Mouse (Mus musculus): Measurements from ENCODE around the gene Mlana. TPM values are rescaled to one million over a fixed set of nuclear protein-coding genes. Genes with fewer than 3 reads are reported as not detected.

Gene Mlana
- polyA plus RNA-seq, 1 experiment from 2014 or later = 0.32 TPM

DNA sequence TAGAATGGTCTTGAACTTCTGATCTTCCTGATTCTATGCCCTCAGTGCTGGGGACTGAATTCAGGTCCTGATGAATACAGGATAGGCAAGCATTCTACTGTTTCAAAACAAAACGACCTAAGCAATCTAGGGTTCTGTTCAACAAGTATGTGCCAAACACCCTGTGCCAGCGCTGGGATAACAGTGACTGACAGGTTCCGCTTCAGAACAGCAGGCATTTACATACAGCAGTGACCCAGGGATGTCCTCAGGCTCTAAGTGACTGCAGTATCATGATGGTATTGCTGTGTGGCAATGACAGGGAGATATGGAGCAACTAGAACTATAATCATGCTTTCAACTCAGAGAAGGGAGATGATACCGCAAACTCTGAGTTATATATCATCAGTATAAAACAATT is 15.8 kb downstream of the Mlana start:
- Histone ChIP-seq H3K36me3 (peaks cover 28% of the 10 kb centered on the region), H3K27me3 (no peaks in the 10 kb centered on the region), H3K4me1 (no peaks in the 10 kb centered on the region), H3K4me3 (no peak overlapping the region), H3K4me2 (replicated peaks) (no peak overlapping the region), H3K9me3 (no peaks in the 10 kb centered on the region), H3K9ac (no peak overlapping the region), H3K27ac (no peak overlapping the region)
- WGBS = 88% methylated on average over 4 of the region's 4 CpGs
- no peak for ATAC-seq (ENCODE audit: low FRiP score, low read depth)

DNA sequence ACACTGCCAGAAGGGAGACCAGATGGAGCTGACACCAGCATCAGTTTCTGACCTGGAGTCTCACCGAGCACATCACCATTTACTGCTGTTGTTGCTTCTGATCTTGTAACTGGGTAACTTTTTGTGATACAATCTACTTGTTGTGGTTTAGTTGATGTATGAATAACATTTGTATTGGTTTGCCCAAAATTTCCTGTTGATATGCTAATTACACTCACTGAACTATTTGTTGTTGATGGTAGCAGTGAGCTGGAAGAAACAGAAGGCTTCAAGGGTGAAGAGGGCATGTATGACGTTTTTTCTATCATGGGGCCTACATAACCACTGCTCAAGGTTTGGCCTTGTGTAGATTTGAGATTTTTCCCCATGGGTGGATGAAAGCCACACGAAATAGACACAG is 20.2 kb downstream of the Mlana start:
- WGBS = 97% methylated on average over 3 of the region's 3 CpGs

DNA sequence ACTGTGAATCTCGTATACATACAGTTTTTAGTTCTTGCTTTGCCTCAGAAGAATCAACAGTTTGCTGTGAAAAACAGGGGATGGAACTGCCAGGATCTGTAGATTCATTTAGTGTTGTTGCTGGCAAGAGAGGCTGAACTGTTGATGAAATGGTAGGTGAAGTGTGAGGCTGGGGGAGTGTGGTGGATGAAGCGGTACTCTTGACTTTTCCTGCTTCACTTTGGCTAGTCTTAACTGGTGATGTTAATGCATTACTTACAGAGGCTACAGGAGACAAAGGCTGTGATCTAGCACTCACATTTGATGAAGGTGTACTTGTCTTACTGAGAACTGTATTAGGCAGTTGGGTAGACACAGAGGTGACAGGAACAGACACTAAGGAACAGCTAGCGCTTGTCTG is 20.9 kb downstream of the Mlana start:
- peaks cover 44% of the 10 kb centered on the region for H3K36me3 ChIP-seq
- no peak overlapping the region for H3K9ac ChIP-seq
- no peak overlapping the region for H3K4me2 ChIP-seq (replicated peaks)
- no peaks in the 10 kb centered on the region for H3K9me3 ChIP-seq
- no peak overlapping the region for H3K27ac ChIP-seq
- no peaks in the 10 kb centered on the region for H3K4me1 ChIP-seq
- H3K4me3 ChIP-seq = no peak overlapping the region
- H3K27me3 ChIP-seq = no peaks in the 10 kb centered on the region
- no peak for ATAC-seq (ENCODE audit: low FRiP score, low read depth)
- 93% methylated on average over 3 of the region's 3 CpGs for WGBS

More for the DNA sequence above, 20.2 kb downstream of the Mlana start:
- Histone ChIP-seq H3K9ac (no peak overlapping the region), H3K9me3 (no peaks in the 10 kb centered on the region), H3K4me2 (replicated peaks) (no peak overlapping the region), H3K4me1 (no peaks in the 10 kb centered on the region), H3K4me3 (no peak overlapping the region), H3K27me3 (no peaks in the 10 kb centered on the region), H3K27ac (no peak overlapping the region), H3K36me3 (peaks cover 44% of the 10 kb centered on the region)
- ATAC-seq (ENCODE audit: low FRiP score, low read depth) = no peak

DNA sequence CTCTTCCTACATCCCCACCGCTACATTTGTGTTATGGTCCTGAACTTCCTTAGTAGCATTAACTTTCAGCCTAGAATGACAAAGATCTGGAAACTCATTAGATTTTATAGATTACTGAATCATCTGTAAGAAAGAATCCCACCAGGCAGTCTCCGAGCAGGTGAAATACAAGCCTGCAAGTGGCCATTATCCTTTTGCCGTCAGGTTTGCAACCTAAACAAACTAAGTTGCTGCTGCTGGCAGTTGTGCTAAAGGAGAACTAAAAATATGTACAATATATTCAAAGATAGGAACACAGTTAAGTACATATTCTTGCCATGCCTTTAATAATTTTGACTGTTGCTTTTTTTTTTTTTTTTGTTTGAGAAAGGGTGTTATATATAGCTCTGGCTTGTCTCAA is 37.8 kb downstream of the Mlana start:
- WGBS = 76% methylated on average over 3 of the region's 3 CpGs
- Histone ChIP-seq H3K4me1 (no peaks in the 10 kb centered on the region), H3K9me3 (no peaks in the 10 kb centered on the region), H3K9ac (no peak overlapping the region), H3K27ac (no peak overlapping the region), H3K27me3 (no peaks in the 10 kb centered on the region), H3K4me2 (replicated peaks) (no peak overlapping the region), H3K36me3 (no peaks in the 10 kb centered on the region), H3K4me3 (no peak overlapping the region)
- ATAC-seq (ENCODE audit: low FRiP score, low read depth) = no peak

DNA sequence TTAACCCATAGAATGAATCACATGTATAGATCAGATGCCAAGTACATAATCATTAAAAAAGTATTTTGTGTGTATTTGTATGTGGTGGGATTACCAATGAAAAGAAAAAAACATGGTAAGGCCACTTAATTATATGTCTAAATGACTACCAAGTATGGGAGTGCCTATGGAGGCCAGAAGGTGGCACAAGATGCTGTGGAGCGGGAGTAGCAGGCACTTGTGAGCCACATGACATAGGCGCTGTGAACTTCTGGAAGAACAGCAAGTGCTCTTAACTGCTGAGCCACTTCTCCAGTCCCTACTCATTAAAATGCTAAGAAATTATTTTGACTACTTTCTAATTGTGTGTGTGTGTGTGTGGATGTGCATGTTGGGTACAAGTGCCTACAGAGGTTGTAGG is 42.0 kb downstream of the Mlana start:
- Histone ChIP-seq H3K4me1 (no peaks in the 10 kb centered on the region), H3K4me2 (replicated peaks) (no peak overlapping the region), H3K36me3 (no peaks in the 10 kb centered on the region), H3K9me3 (no peaks in the 10 kb centered on the region), H3K4me3 (no peak overlapping the region), H3K9ac (no peak overlapping the region), H3K27me3 (no peaks in the 10 kb centered on the region), H3K27ac (no peak overlapping the region)
- 96% methylated on average over 2 of the region's 2 CpGs for WGBS
- no peak for ATAC-seq (ENCODE audit: low FRiP score, low read depth)

DNA sequence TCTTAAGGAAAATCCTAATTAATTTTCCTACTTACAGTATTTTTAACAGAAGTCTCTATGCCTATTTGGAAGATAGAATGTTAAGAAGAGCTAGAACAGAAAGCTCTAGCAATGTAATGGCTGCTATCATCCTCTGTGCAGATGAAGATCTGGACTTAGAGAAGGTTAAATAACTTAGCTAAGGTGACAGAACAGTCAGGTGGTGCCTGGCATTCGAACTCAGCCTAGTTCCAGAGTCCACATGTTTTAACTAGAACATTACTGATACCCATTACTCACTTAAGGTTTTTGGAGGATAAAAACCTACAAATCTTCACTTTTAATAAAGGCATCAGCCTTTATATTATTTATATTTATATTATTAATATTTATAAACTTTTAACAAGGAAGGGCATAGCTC is 43.0 kb downstream of the Mlana start:
- Histone ChIP-seq H3K9me3 (no peaks in the 10 kb centered on the region), H3K36me3 (no peaks in the 10 kb centered on the region), H3K27ac (no peak overlapping the region), H3K4me2 (replicated peaks) (no peak overlapping the region), H3K4me1 (no peaks in the 10 kb centered on the region), H3K4me3 (no peak overlapping the region), H3K27me3 (no peaks in the 10 kb centered on the region), H3K9ac (no peak overlapping the region)
- 74% methylated on average over 1 of the region's 1 CpGs for WGBS
- no peak for ATAC-seq (ENCODE audit: low FRiP score, low read depth)

DNA sequence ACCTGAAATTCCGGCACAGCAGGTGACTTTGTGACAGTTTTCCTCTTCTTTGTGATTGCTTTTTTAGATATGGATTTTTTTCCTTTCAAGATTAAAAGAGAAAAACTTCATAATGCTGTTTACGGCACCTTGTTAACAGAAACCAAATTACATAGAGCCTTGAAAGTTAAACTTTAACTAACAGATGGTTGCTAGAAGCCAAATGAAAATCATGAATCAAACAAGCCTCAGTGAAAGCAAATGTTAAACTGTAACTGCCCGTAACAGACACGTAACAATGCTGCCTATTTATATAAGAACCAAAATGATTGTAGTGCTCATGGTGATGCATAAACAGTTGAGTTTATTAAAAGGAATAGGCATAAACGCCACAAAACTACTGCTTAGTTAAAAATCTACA is 45.9 kb downstream of the Mlana start:
- H3K27me3 ChIP-seq = no peaks in the 10 kb centered on the region
- ATAC-seq (ENCODE audit: low FRiP score, low read depth) = no peak

DNA sequence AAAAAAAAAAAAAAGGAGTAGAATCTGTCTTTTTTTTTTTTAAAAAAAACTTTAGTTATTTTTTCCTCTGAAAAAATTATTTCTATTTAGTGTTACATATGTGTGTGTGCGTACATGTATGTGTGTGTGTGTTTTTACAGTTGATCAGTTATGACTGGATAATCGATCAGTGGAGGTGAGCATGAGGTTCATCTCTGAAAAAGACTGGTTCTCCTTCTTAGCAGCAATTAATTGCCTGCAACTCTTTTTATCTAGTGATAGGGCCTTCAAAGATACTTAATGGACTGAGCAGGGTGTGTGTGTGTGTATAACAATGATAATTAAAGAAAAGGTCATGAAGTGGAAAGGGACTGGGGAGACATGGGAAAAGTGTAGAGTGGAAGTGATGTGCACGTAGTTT is 53.4 kb downstream of the Mlana start:
- ATAC-seq (ENCODE audit: low FRiP score, low read depth) = no peak
- H3K4me2 ChIP-seq (replicated peaks) = no peak overlapping the region
- H3K4me1 ChIP-seq = no peaks in the 10 kb centered on the region
- H3K36me3 ChIP-seq = peaks cover 6% of the 10 kb centered on the region
- no peaks in the 10 kb centered on the region for H3K27me3 ChIP-seq
- no peak overlapping the region for H3K27ac ChIP-seq
- H3K9me3 ChIP-seq = no peaks in the 10 kb centered on the region
- no peak overlapping the region for H3K4me3 ChIP-seq
- WGBS = 94% methylated on average over 3 of the region's 3 CpGs
- H3K9ac ChIP-seq = no peak overlapping the region

More for the DNA sequence above, 45.9 kb downstream of the Mlana start:
- peaks cover 3% of the 10 kb centered on the region; the same call in 1 of the 2 replicates for H3K36me3 ChIP-seq
- 53% methylated on average over 5 of the region's 5 CpGs for WGBS
- no peak overlapping the region for H3K4me3 ChIP-seq
- H3K4me2 ChIP-seq (replicated peaks) = no peak overlapping the region
- no peak overlapping the region for H3K27ac ChIP-seq
- no peak overlapping the region for H3K9ac ChIP-seq
- no peaks in the 10 kb centered on the region for H3K4me1 ChIP-seq
- H3K9me3 ChIP-seq = no peaks in the 10 kb centered on the region

DNA sequence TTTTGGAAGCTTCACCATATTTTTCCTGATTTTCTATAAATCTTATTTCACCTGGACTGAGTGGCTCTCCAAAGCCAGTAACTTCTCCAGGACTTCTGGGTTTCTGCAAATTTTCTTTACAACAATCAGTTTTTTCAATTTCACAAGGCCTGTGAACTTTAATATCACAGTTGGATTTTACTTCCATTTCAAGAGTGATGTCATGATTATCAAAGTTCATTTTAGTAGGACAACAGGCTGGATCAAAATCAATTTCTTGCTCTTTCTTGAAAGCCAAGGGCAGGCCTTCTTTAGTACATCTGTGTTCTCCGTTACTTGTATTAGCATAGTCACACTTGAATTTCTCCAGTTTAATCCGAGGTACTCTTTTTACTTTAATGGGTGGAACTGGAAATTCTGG is 56.3 kb downstream of the Mlana start:
- Histone ChIP-seq H3K36me3 (peaks cover 3% of the 10 kb centered on the region; the same call in 1 of the 2 replicates), H3K27ac (no peak overlapping the region), H3K27me3 (no peaks in the 10 kb centered on the region), H3K4me3 (no peak overlapping the region), H3K4me1 (no peaks in the 10 kb centered on the region), H3K9ac (no peak overlapping the region), H3K4me2 (replicated peaks) (no peak overlapping the region), H3K9me3 (no peaks in the 10 kb centered on the region)
- ATAC-seq (ENCODE audit: low FRiP score, low read depth) = no peak
- WGBS = 78% methylated on average over 2 of the region's 2 CpGs

Other genes with a start within 250 kb of the Mlana start
- gene Ric1, start 175.5 kb upstream of the Mlana start, polyA plus RNA-seq (2015; fragmentation: Nextera tagmentation; extraction: Ambion mirVana) = 25.5 and 25.7 TPM in 2 replicates
- 13.4 and 13.9 TPM in 2 replicates for gene Ermp1, start 49.4 kb upstream of the Mlana start, polyA plus RNA-seq (2015; fragmentation: Nextera tagmentation; extraction: Ambion mirVana)
- gene 9930021J03Rik, start 108.2 kb downstream of the Mlana start, polyA plus RNA-seq (2015; fragmentation: Nextera tagmentation; extraction: Ambion mirVana) = 5.7 and 6.3 TPM in 2 replicates
- 21.6 and 23.4 TPM in 2 replicates for gene Ranbp6, start 115.2 kb downstream of the Mlana start, polyA plus RNA-seq (2015; fragmentation: Nextera tagmentation; extraction: Ambion mirVana)
- gene Il33, start 227.3 kb downstream of the Mlana start, polyA plus RNA-seq (2015; fragmentation: Nextera tagmentation; extraction: Ambion mirVana) = 1.2 and 1.4 TPM in 2 replicates